8 mouse cellular contexts compared by ENCODE assay signal in genomic region chr17:56040857-56041163, GRCm38 (mm10). TPM values are rescaled to one million over a fixed set of nuclear protein-coding genes. Genes with fewer than 3 reads are reported as not detected.
A peak's percentile ranks its signal among the peaks of the same experiment; 100 is the strongest.
DNase-seq lines count a peak whose midpoint lies in the region; ATAC-seq and TF ChIP-seq lines count a peak whose summit lies in the region.

No protein-coding gene starts in this region.

- H3K9ac ChIP-seq in embryonic facial prominence, embryonic 12.5 days = peak overlapping the region; percentile 83
- H3K9ac ChIP-seq in intestine, postnatal 0 days (ENCODE audit: low read depth, low read length) = peak overlapping the region; percentile 80
- peak overlapping the region; percentile 82 for H3K9ac ChIP-seq in neural tube, embryonic 13.5 days

- ATAC-seq in embryonic facial prominence, embryonic 12.5 days (ENCODE audit: insufficient number of reproducible peaks, insufficient read depth, low FRiP score, low TSS enrichment) = no peak
- ATAC-seq in intestine, postnatal 0 days = no peak
- no peak for ATAC-seq in neural tube, embryonic 13.5 days (ENCODE audit: low read depth)

- intact Hi-C loops in left cerebral cortex, adult 2 months (cut with DNase I) = no loop called here
- intact Hi-C loops in left cerebral cortex, postnatal 10 days (cut with DNase I) = no loop called here

- DNase-seq in left cerebral cortex, adult 2 months (ENCODE audit: extremely low spot score in 1 of 2, low spot score in 2 of 2) = peak in 1 of 2 experiments; percentile 9
- no peak for DNase-seq in left cerebral cortex, adult 11 months (ENCODE audit: low spot score)
- DNase-seq in urinary bladder, postnatal 36 days (ENCODE audit: low spot score in 2 of 2) = no peak
- DNase-seq in left cerebral cortex, postnatal 10 days (ENCODE audit: extremely low spot score in 1 of 2, low spot score in 2 of 2) = no peak
- DNase-seq in natural killer cell, adult 2 months (ENCODE audit: low spot score in 2 of 2) = no peak

- no peaks in the 10 kb centered on the region for H3K9me3 ChIP-seq in embryonic facial prominence, embryonic 12.5 days
- H3K9me3 ChIP-seq in intestine, postnatal 0 days (ENCODE audit: control insufficient read depth) = no peaks in the 10 kb centered on the region
- H3K9me3 ChIP-seq in neural tube, embryonic 13.5 days = no peaks in the 10 kb centered on the region

- H3K27me3 ChIP-seq in embryonic facial prominence, embryonic 12.5 days = no peaks in the 10 kb centered on the region
- H3K27me3 ChIP-seq in intestine, postnatal 0 days (replicated peaks; ENCODE audit: control insufficient read depth, insufficient read depth, low read length) = no peaks in the 10 kb centered on the region
- H3K27me3 ChIP-seq in neural tube, embryonic 13.5 days = no peaks in the 10 kb centered on the region

- peak overlapping the region; percentile 73 for H3K4me2 ChIP-seq in embryonic facial prominence, embryonic 12.5 days (replicated peaks)
- H3K4me2 ChIP-seq in intestine, postnatal 0 days (replicated peaks; ENCODE audit: low read depth) = peak overlapping the region; percentile 93
- peak overlapping the region; percentile 86 for H3K4me2 ChIP-seq in neural tube, embryonic 13.5 days

- H3K27ac ChIP-seq in left cerebral cortex, adult 2 months = no peak overlapping the region
- H3K27ac ChIP-seq in embryonic facial prominence, embryonic 12.5 days = peak overlapping the region; percentile 84
- H3K27ac ChIP-seq in intestine, postnatal 0 days (ENCODE audit: low read depth, low read length) = peak overlapping the region; percentile 82; the same call in 1 of the 2 replicates
- H3K27ac ChIP-seq in neural tube, embryonic 13.5 days (replicated peaks) = 0 out of 2 replicates have a peak overlapping the region, but pooled peaks have one; percentile 81

- peaks cover 25% of the 10 kb centered on the region for H3K36me3 ChIP-seq in embryonic facial prominence, embryonic 12.5 days
- peaks cover 6% of the 10 kb centered on the region; the same call in 1 of the 2 replicates for H3K36me3 ChIP-seq in intestine, postnatal 0 days (ENCODE audit: control insufficient read depth, insufficient read depth)
- H3K36me3 ChIP-seq in neural tube, embryonic 13.5 days = 0 out of 2 replicates have a peak, but pooled peaks cover 8% of the 10 kb centered on the region

- H3K4me1 ChIP-seq in embryonic facial prominence, embryonic 12.5 days = peaks cover 14% of the 10 kb centered on the region
- peaks cover 11% of the 10 kb centered on the region; the same call in 1 of the 2 replicates for H3K4me1 ChIP-seq in intestine, postnatal 0 days (replicated peaks; ENCODE audit: control insufficient read depth, insufficient read depth, low read length)
- peaks cover 18% of the 10 kb centered on the region for H3K4me1 ChIP-seq in neural tube, embryonic 13.5 days (replicated peaks)

- WGBS in embryonic facial prominence, embryonic 12.5 days = 1% methylated on average over 12 of the region's 12 CpGs
- WGBS in intestine, postnatal 0 days = under 1% methylated on average over 12 of the region's 12 CpGs
- 1% methylated on average over 12 of the region's 12 CpGs for WGBS in neural tube, embryonic 13.5 days

- H3K4me3 ChIP-seq in left cerebral cortex, adult 2 months = peak overlapping the region; percentile 78
- peak overlapping the region; percentile 83 for H3K4me3 ChIP-seq in embryonic facial prominence, embryonic 12.5 days
- H3K4me3 ChIP-seq in intestine, postnatal 0 days (ENCODE audit: low read depth, low read length) = peak overlapping the region; percentile 78
- H3K4me3 ChIP-seq in neural tube, embryonic 13.5 days = peak overlapping the region; percentile 74

- no peak for TF ChIP-seq CTCF in left cerebral cortex, adult 2 months (IDR thresholded peaks at IDR 0.05)
- TF ChIP-seq CTCF in intestine, postnatal 0 days (IDR thresholded peaks at IDR 0.05; ENCODE audit: low read depth) = no peak

RNA-seq across cellular contexts. Expression of gene Chaf1a, which starts 0.6 kb away (rescaled TPM):
- 1 to 10 TPM; 1.6 to 2.0 TPM for total RNA-seq in left cerebral cortex, adult 2 months (2021)
- 44.5 and 45.8 TPM in 2 replicates for polyA plus RNA-seq in embryonic facial prominence, embryonic 12.5 days (2016; fragmentation: Nextera tagmentation; extraction: Ambion mirVana)
- 4.8 and 5.2 TPM in 2 replicates for polyA plus RNA-seq in intestine, postnatal 0 days (2015; fragmentation: Nextera tagmentation; extraction: Ambion mirVana)
- 6.3 and 8.0 TPM in 2 replicates for polyA plus RNA-seq in neural tube, embryonic 13.5 days (2015; fragmentation: Nextera tagmentation; extraction: Ambion mirVana)
- total RNA-seq in left cerebral cortex, postnatal 10 days (2021) = 1 to 10 TPM; 5.1 to 5.7 TPM

RNA-seq across cellular contexts. Expression of gene Sh3gl1, which starts 4.4 kb away (rescaled TPM):
- total RNA-seq in left cerebral cortex, adult 2 months (2021) = 10 to 100 TPM; 38.9 to 43.2 TPM
- polyA plus RNA-seq in embryonic facial prominence, embryonic 12.5 days (2016; fragmentation: Nextera tagmentation; extraction: Ambion mirVana) = 173 and 175 TPM in 2 replicates
- polyA plus RNA-seq in intestine, postnatal 0 days (2015; fragmentation: Nextera tagmentation; extraction: Ambion mirVana) = 92.3 and 97.0 TPM in 2 replicates
- polyA plus RNA-seq in neural tube, embryonic 13.5 days (2015; fragmentation: Nextera tagmentation; extraction: Ambion mirVana) = 112 and 114 TPM in 2 replicates
- 10 to 100 TPM; 53.7 TPM for total RNA-seq in left cerebral cortex, postnatal 10 days (2021)

RNA-seq across cellular contexts. Expression of gene Ubxn6, which starts 34.0 kb away (rescaled TPM):
- 10 to 100 TPM; 91.2 to 98.3 TPM for total RNA-seq in left cerebral cortex, adult 2 months (2021)
- polyA plus RNA-seq in embryonic facial prominence, embryonic 12.5 days (2016; fragmentation: Nextera tagmentation; extraction: Ambion mirVana) = 49.0 and 52.7 TPM in 2 replicates
- polyA plus RNA-seq in intestine, postnatal 0 days (2015; fragmentation: Nextera tagmentation; extraction: Ambion mirVana) = 42.5 and 47.7 TPM in 2 replicates
- 79.6 and 91.4 TPM in 2 replicates for polyA plus RNA-seq in neural tube, embryonic 13.5 days (2015; fragmentation: Nextera tagmentation; extraction: Ambion mirVana)
- total RNA-seq in left cerebral cortex, postnatal 10 days (2021) = 10 to 100 TPM; 79.8 to 87.9 TPM

RNA-seq across cellular contexts. Expression of gene Mpnd, which starts 35.3 kb away (rescaled TPM):
- total RNA-seq in left cerebral cortex, adult 2 months (2021) = 10 to 100 TPM; 90.8 to 91.2 TPM
- 174 and 193 TPM in 2 replicates for polyA plus RNA-seq in embryonic facial prominence, embryonic 12.5 days (2016; fragmentation: Nextera tagmentation; extraction: Ambion mirVana)
- 41.4 and 43.0 TPM in 2 replicates for polyA plus RNA-seq in intestine, postnatal 0 days (2015; fragmentation: Nextera tagmentation; extraction: Ambion mirVana)
- 156 and 174 TPM in 2 replicates for polyA plus RNA-seq in neural tube, embryonic 13.5 days (2015; fragmentation: Nextera tagmentation; extraction: Ambion mirVana)
- total RNA-seq in left cerebral cortex, postnatal 10 days (2021) = 100 to 1,000 TPM; 111 to 115 TPM

RNA-seq across cellular contexts. Expression of gene Stap2, which starts 35.4 kb away (rescaled TPM):
- total RNA-seq in left cerebral cortex, adult 2 months (2021) = 1 to 10 TPM; 2.5 to 3.1 TPM
- polyA plus RNA-seq in embryonic facial prominence, embryonic 12.5 days (2016; fragmentation: Nextera tagmentation; extraction: Ambion mirVana) = 6.4 and 8.0 TPM in 2 replicates
- polyA plus RNA-seq in intestine, postnatal 0 days (2015; fragmentation: Nextera tagmentation; extraction: Ambion mirVana) = 82.8 and 84.5 TPM in 2 replicates
- polyA plus RNA-seq in neural tube, embryonic 13.5 days (2015; fragmentation: Nextera tagmentation; extraction: Ambion mirVana) = 6.4 and 7.4 TPM in 2 replicates
- 1 to 10 TPM; 4.4 TPM for total RNA-seq in left cerebral cortex, postnatal 10 days (2021)
